Mouse (Mus musculus) G1E (cell line): ENCODE measurements around the gene Map3k15.

Source experiments
- CTCF ChIP-seq: IDR thresholded peaks from 2 replicates; pipeline ENCODE4 v1.5.1; 2012; ENCODE audit warnings: low read depth, low read length, inconsistent platforms, mixed read lengths
- GATA1 ChIP-seq: IDR thresholded peaks from 2 replicates; pipeline ENCODE4 v1.6.1; 2012; ENCODE audit warnings: borderline replicate concordance, low read length, inconsistent platforms, mixed read lengths
- TAL1 ChIP-seq: conservative IDR thresholded peaks from 2 replicates; pipeline ENCODE4 v1.6.1; 2012; ENCODE audit warnings: low read depth, low read length, inconsistent platforms, mixed read lengths

DNA sequence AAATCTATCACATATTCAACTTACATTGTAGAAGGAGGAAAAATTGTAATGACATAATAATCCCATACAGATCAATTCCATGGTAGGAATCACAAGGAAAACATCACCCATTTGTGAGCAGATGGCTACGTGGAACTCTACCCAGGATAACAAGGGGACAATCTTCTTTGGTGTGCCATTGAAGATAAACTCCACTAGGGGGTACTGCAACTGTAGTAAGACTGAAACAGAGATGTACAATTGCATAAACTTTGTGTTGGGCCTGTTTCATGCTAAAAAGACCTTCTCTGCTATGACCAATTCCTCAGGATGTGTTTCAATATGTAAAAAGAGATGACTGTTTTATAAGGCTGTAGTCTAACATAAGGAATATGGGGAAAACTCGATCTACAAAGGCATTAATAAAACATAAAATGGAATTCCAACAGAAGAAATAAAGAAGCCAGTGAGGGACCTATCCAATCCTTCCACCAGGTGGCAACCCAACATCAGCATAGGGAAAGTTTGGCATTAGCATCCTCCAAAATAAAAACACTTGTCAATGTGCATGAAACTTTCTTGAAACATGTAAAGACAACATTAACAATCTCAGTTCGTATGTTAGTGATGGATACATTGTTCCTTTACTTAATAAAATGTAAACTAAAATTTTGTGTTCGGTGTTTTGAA is 165.0 kb downstream of the Map3k15 start:
- no peak for TF ChIP-seq CTCF
- TF ChIP-seq GATA1 = no peak
- TF ChIP-seq TAL1 = no peak
